Mouse (Mus musculus): ENCODE measurements at regions not wholly inside any gene's neighbourhood (a gene's known extent, or its start where the extent isn't known, plus 50 kb on each side); places are given as distances from the start of the nearest gene placed in this dataset.

DNA sequence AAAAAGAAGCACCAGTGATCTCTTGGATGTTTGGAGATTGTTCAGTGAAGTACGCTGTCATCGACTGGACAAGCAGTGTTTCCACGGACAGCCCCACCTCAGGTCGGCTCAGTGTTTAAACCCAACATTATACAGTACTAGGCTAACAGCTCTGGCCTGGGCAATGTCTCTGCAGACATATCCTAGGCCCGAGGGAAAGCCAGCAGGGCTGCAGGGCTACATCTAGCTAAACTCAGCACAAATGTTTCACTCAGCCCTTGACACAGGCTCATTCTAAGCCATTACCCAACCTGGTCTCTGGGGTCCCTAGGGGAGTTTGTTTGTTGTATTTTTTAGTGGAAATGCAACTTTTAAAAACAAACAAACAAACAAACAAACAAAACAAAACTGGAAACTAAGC lies 52.1 kb upstream of the Anapc15-ps start:
- no peak for TF ChIP-seq POLR2A (IDR thresholded peaks at IDR 0.05; ENCODE audit: insufficient read depth, low read depth, low read length)
- no peak for TF ChIP-seq CTCF (IDR thresholded peaks at IDR 0.05; ENCODE audit: insufficient read depth, low read depth, low read length)
